Mouse (Mus musculus): Measurements from ENCODE around the gene Boll.

DNA sequence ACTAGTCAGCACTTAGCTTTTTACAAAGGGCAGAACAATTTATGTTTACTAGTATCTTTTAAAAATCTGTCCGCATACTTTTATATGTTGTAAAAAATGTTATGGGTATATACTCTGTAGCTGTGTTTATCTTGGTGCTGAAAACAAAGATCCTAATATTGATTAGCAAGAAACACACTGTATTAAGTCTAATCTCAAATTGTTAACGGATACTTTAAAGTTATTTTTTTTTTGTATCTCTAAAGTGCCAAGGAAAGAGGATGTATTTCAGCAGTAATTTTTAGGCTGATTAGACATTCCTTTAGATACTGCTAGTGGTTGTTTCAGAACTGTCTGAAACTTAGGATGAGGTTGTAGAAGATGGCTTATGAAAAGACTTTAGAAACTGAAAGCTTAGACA lies 116.9 kb downstream of the Boll start:
- TF ChIP-seq POLR2A (IDR thresholded peaks at IDR 0.05; ENCODE audit: low read depth, low read length): no peak
- TF ChIP-seq CTCF (IDR thresholded peaks at IDR 0.05; ENCODE audit: extremely low read depth, insufficient read depth, insufficient read length, insufficient replicate concordance): no peak
